Mouse (Mus musculus): Measurements from ENCODE around the gene Mpv17. TPM values are rescaled to one million over a fixed set of nuclear protein-coding genes. Genes with fewer than 3 reads are reported as not detected.

Gene Mpv17
- total and polyA plus RNA-seq, 3 experiments, result 25.8 to 49.9 TPM; not detected in 1

- TF ChIP-seq POLR2A (IDR thresholded peaks at IDR 0.05; ENCODE audit: control insufficient read depth in 1 of 2, insufficient read depth in 1 of 2, low read depth in 1 of 2, low read length in 2 of 2, poor library complexity in 1 of 2), result no peak
- 0 out of 2 replicates have a peak, but pooled peaks have one; percentile 27 for TF ChIP-seq POLR2AphosphoS5 (IDR thresholded peaks at IDR 0.05; ENCODE audit: borderline replicate concordance, low read depth, low read length)
- TF ChIP-seq RCOR1 (IDR thresholded peaks at IDR 0.05; ENCODE audit: low read depth, low read length), result no peak
- Histone ChIP-seq H3K4me3 (ENCODE audit: control insufficient read depth in 1 of 2, insufficient read depth in 1 of 2, low read depth in 2 of 2, low read length in 2 of 2) (no peak overlapping the region), H3K27me3 (ENCODE audit: control insufficient read depth in 1 of 2, insufficient read depth in 2 of 2, low read length in 2 of 2) (no peaks in the 10 kb centered on the region), H3K36me3 (ENCODE audit: control insufficient read depth in 1 of 2, insufficient read depth in 2 of 2, low read length in 2 of 2) (peaks cover 4 to 14% of the 10 kb centered on the region in 2 experiments), H3K27ac (ENCODE audit: control insufficient read depth, low read depth, low read length) (no peak overlapping the region), H3K9me3 (replicated peaks; ENCODE audit: insufficient read depth, low read length) (no peaks in the 10 kb centered on the region), H3K9ac (ENCODE audit: control insufficient read depth, low read depth, low read length, poor library complexity, severe bottlenecking) (no peak overlapping the region), H3K4me1 (ENCODE audit: control insufficient read depth in 1 of 2, insufficient read depth in 2 of 2, low read length in 2 of 2) (no peaks in the 10 kb centered on the region; a peak in 1 of 4 replicates), H3K79me2 (ENCODE audit: control insufficient read depth, insufficient read depth, low read length, poor library complexity) (peaks cover 22% of the 10 kb centered on the region)
- no peak for DNase-seq (ENCODE audit: low read depth, low spot score)
Observed at GRCm38 (mm10) chr5:31198170-31198569, 44.1 kb upstream of the Mpv17 start.

GRCm38 (mm10) chr5:31197072-31197471, 43.0 kb upstream of the Mpv17 start:
- H3K4me3 ChIP-seq (ENCODE audit: control insufficient read depth in 1 of 2, insufficient read depth in 1 of 2, low read depth in 2 of 2, low read length in 2 of 2), result no peak overlapping the region
- H3K27ac ChIP-seq (ENCODE audit: control insufficient read depth, low read depth, low read length), result no peak overlapping the region
- peak; percentile 61; the same call in 1 of the 2 replicates for TF ChIP-seq ZMIZ1 (IDR thresholded peaks at IDR 0.05; ENCODE audit: low read depth, low read length)
- no peak for TF ChIP-seq USF1 (IDR thresholded peaks at IDR 0.05; ENCODE audit: low read depth, low read length)
- no peak for TF ChIP-seq TCF12 (IDR thresholded peaks at IDR 0.05; ENCODE audit: low read depth, low read length)
- no peak for TF ChIP-seq HCFC1 (IDR thresholded peaks at IDR 0.05; ENCODE audit: low read depth, low read length)
- no peak for TF ChIP-seq UBTF (IDR thresholded peaks at IDR 0.05; ENCODE audit: borderline replicate concordance, insufficient read depth, low read depth, low read length)
- no peak for TF ChIP-seq BHLHE40 (IDR thresholded peaks at IDR 0.05; ENCODE audit: borderline replicate concordance, low read depth, low read length)
- no peak overlapping the region for H3K9ac ChIP-seq (ENCODE audit: control insufficient read depth, low read depth, low read length, poor library complexity, severe bottlenecking)
- DNase-seq (ENCODE audit: low read depth, low spot score), result no peak
- H3K36me3 ChIP-seq (ENCODE audit: control insufficient read depth in 1 of 2, insufficient read depth in 2 of 2, low read length in 2 of 2), result peaks cover 4 to 14% of the 10 kb centered on the region in 2 experiments
- peaks cover 29% of the 10 kb centered on the region for H3K79me2 ChIP-seq (ENCODE audit: control insufficient read depth, insufficient read depth, low read length, poor library complexity)
- H3K4me1 ChIP-seq (ENCODE audit: control insufficient read depth in 1 of 2, insufficient read depth in 2 of 2, low read length in 2 of 2), result peaks cover 0 to under 1% of the 10 kb centered on the region in 2 experiments; a peak in 1 of 4 replicates
- no peaks in the 10 kb centered on the region for H3K9me3 ChIP-seq (replicated peaks; ENCODE audit: insufficient read depth, low read length)
- H3K27me3 ChIP-seq (ENCODE audit: control insufficient read depth in 1 of 2, insufficient read depth in 2 of 2, low read length in 2 of 2), result no peaks in the 10 kb centered on the region

GRCm38 (mm10) chr5:31196207-31196606, 42.2 kb upstream of the Mpv17 start:
- Histone ChIP-seq H3K27me3 (ENCODE audit: control insufficient read depth in 1 of 2, insufficient read depth in 2 of 2, low read length in 2 of 2) (no peaks in the 10 kb centered on the region), H3K4me1 (ENCODE audit: control insufficient read depth in 1 of 2, insufficient read depth in 2 of 2, low read length in 2 of 2) (peaks cover 0 to 9% of the 10 kb centered on the region in 2 experiments; a peak in 1 of 4 replicates), H3K79me2 (ENCODE audit: control insufficient read depth, insufficient read depth, low read length, poor library complexity) (peaks cover 29% of the 10 kb centered on the region), H3K4me3 (ENCODE audit: control insufficient read depth in 1 of 2, insufficient read depth in 1 of 2, low read depth in 2 of 2, low read length in 2 of 2) (no peak overlapping the region), H3K9ac (ENCODE audit: control insufficient read depth, low read depth, low read length, poor library complexity, severe bottlenecking) (no peak overlapping the region), H3K36me3 (ENCODE audit: control insufficient read depth in 1 of 2, insufficient read depth in 2 of 2, low read length in 2 of 2) (peaks cover 4 to 21% of the 10 kb centered on the region in 2 experiments), H3K9me3 (replicated peaks; ENCODE audit: insufficient read depth, low read length) (no peaks in the 10 kb centered on the region), H3K27ac (ENCODE audit: control insufficient read depth, low read depth, low read length) (no peak overlapping the region)
- DNase-seq (ENCODE audit: low read depth, low spot score), result no peak
- TF ChIP-seq USF2 (IDR thresholded peaks at IDR 0.05; ENCODE audit: borderline replicate concordance in 1 of 2, insufficient read depth in 1 of 2, low read depth in 1 of 2, low read length in 2 of 2), result no peak
- no peak for TF ChIP-seq USF1 (IDR thresholded peaks at IDR 0.05; ENCODE audit: low read depth, low read length)
- TF ChIP-seq SMC3 (IDR thresholded peaks at IDR 0.05; ENCODE audit: low read depth, low read length), result no peak
- TF ChIP-seq CHD1 (IDR thresholded peaks at IDR 0.05; ENCODE audit: low read depth, low read length), result no peak
- no peak for TF ChIP-seq NRF1 (IDR thresholded peaks at IDR 0.05; ENCODE audit: insufficient read depth, low read depth, low read length, poor library complexity, severe bottlenecking)
- TF ChIP-seq POLR2A (IDR thresholded peaks at IDR 0.05; ENCODE audit: control insufficient read depth in 1 of 2, insufficient read depth in 1 of 2, low read depth in 1 of 2, low read length in 2 of 2, poor library complexity in 1 of 2), result peak in 1 of 2 experiments; percentile 24; a peak in 1 of 4 replicates
- TF ChIP-seq TAL1 (IDR thresholded peaks at IDR 0.05; ENCODE audit: low read length), result no peak
- no peak for TF ChIP-seq GABPA (IDR thresholded peaks at IDR 0.05; ENCODE audit: low read depth, low read length)
